ENCODE assay signal across 34 mouse cellular contexts in genomic region chr15:82582621-82583020, GRCm38 (mm10). TPM values are rescaled to one million over a fixed set of nuclear protein-coding genes. Genes with fewer than 3 reads are reported as not detected.
DNase-seq lines count a peak whose midpoint lies in the region; ATAC-seq and TF ChIP-seq lines count a peak whose summit lies in the region.
"Had no signal": no experiment of that assay in that cellular context is flagged by ENCODE, and none has a peak within 500 bp of the region (broad histone marks: within the 10 kb centered on the region; RNA-seq: fewer than 3 reads in every experiment).

No protein-coding gene starts in this region.

- no peak overlapping the region for H3K4me2 ChIP-seq in liver, embryonic 11.5 days
- H3K4me2 ChIP-seq: forebrain, embryonic 12.5 days; hindbrain, embryonic 14.5 days; neural tube, embryonic 13.5 days had no signal

- no peaks in the 10 kb centered on the region for H3K9me3 ChIP-seq in liver, embryonic 11.5 days (ENCODE audit: control insufficient read depth, low read length)
- H3K9me3 ChIP-seq: forebrain, embryonic 12.5 days; limb, embryonic 10.5 days; neural tube, embryonic 13.5 days had no signal

- ATAC-seq in liver, embryonic 11.5 days (replicated peaks; ENCODE audit: low FRiP score) = no peak
- ATAC-seq: liver, postnatal 0 days; lung, postnatal 0 days; midbrain, embryonic 16.5 days had no signal

- no peak for TF ChIP-seq POLR2A in liver, adult 2 months (IDR thresholded peaks at IDR 0.05; ENCODE audit: extremely low read depth, insufficient read depth, low read length)

- DNase-seq in cerebellum, postnatal 10 days = peak; percentile 4 to 14
- no peak for DNase-seq in cerebellum, postnatal 25 days
- DNase-seq in liver, adult 2 months (ENCODE audit: extremely low read depth, low read depth, low spot score) = peak; percentile 80
- no peak for DNase-seq in liver, embryonic 11.5 days (ENCODE audit: low spot score)
- DNase-seq in kidney, postnatal 10 days = peak; percentile 54
- DNase-seq in testis, postnatal 14 days (ENCODE audit: low spot score) = peak; percentile 26
- DNase-seq in adrenal gland, postnatal 36 days = no peak
- DNase-seq: adrenal gland, postnatal 14 days; cerebellum, adult 9-10 months; gastrocnemius, postnatal 36 days; liver; liver, postnatal 0 days; retina, postnatal 1 day; right cerebral cortex, postnatal 4 days had no signal

- no peaks in the 10 kb centered on the region for H3K79me2 ChIP-seq in liver, adult 2 months (ENCODE audit: control insufficient read depth, insufficient read depth, low read length)

- peaks cover 2% of the 10 kb centered on the region; the same call in 1 of the 2 replicates for H3K4me1 ChIP-seq in liver, adult 2 months (ENCODE audit: control insufficient read depth, insufficient read depth, low read length)
- H3K4me1 ChIP-seq in liver, embryonic 11.5 days (replicated peaks; ENCODE audit: control insufficient read depth, insufficient read depth, low read length) = no peaks in the 10 kb centered on the region
- H3K4me1 ChIP-seq: forebrain, embryonic 12.5 days; neural tube, embryonic 13.5 days had no signal

- H3K4me3 ChIP-seq in liver, adult 2 months (ENCODE audit: insufficient read depth, low read depth, low read length) = no peak overlapping the region
- H3K4me3 ChIP-seq in liver, embryonic 11.5 days (ENCODE audit: low read depth, low read length) = no peak overlapping the region
- H3K4me3 ChIP-seq: forebrain, embryonic 12.5 days; limb, embryonic 10.5 days; myocyte; neural tube, embryonic 13.5 days had no signal

- H3K9ac ChIP-seq in liver, adult 2 months (ENCODE audit: low read depth, low read length) = no peak overlapping the region
- H3K9ac ChIP-seq in liver, embryonic 11.5 days (ENCODE audit: low read depth, low read length) = no peak overlapping the region
- H3K9ac ChIP-seq: forebrain, embryonic 12.5 days; hindbrain, embryonic 14.5 days; liver, postnatal 0 days; neural tube, embryonic 13.5 days had no signal

- WGBS in liver, adult 2 months = 50% methylated on average over 9 of the region's 9 CpGs
- 82% methylated on average over 9 of the region's 9 CpGs for WGBS in liver, embryonic 11.5 days

- no peaks in the 10 kb centered on the region for H3K36me3 ChIP-seq in liver, adult 2 months (ENCODE audit: control insufficient read depth, insufficient read depth, low read length)
- H3K36me3 ChIP-seq in liver, embryonic 11.5 days (ENCODE audit: control insufficient read depth, insufficient read depth, low read length) = no peaks in the 10 kb centered on the region
- H3K36me3 ChIP-seq: forebrain, embryonic 12.5 days; limb, embryonic 10.5 days; neural tube, embryonic 13.5 days had no signal

- no peaks in the 10 kb centered on the region for H3K27me3 ChIP-seq in liver, adult 2 months (ENCODE audit: control insufficient read depth, insufficient read depth, low read length)
- H3K27me3 ChIP-seq in liver, embryonic 11.5 days (replicated peaks; ENCODE audit: control insufficient read depth, insufficient read depth, low read length) = no peaks in the 10 kb centered on the region
- H3K27me3 ChIP-seq: forebrain, embryonic 12.5 days; neural tube, embryonic 13.5 days had no signal

- no peak overlapping the region for H3K27ac ChIP-seq in liver, adult 2 months (replicated peaks; ENCODE audit: insufficient read depth, low read depth, low read length)
- no peak overlapping the region for H3K27ac ChIP-seq in liver, embryonic 11.5 days (ENCODE audit: low read depth, low read length)
- H3K27ac ChIP-seq: forebrain, embryonic 12.5 days; hindbrain, embryonic 14.5 days; limb, embryonic 10.5 days; macrophage; neural tube, embryonic 13.5 days had no signal

- TF ChIP-seq CTCF in liver, adult 2 months (IDR thresholded peaks at IDR 0.05; ENCODE audit: low read depth, low read length) = no peak

RNA-seq across cellular contexts. Expression of gene Cyp2d12, which starts 27.7 kb away (rescaled TPM):
- total RNA-seq in liver, adult 2 months (2014; rRNA removed) = 0.65 TPM in 1 of 2 replicates, not detected in the other
- 0.63 and 0.65 TPM in 2 replicates for polyA plus RNA-seq in liver, adult 2 months (2012; rRNA removed)
- polyA plus RNA-seq in liver, embryonic 11.5 days (2014; fragmentation: Nextera tagmentation; extraction: Ambion mirVana) = not detected in 2 replicates
- total RNA-seq in adrenal gland, postnatal 36 days (2021) = not detected
- total RNA-seq: gastrocnemius, adult 18-20 months; gastrocnemius, postnatal 36 days; heart, adult 8-10 months; heart, postnatal 25 days; layer of hippocampus, adult 18-20 months; layer of hippocampus, postnatal 14 days; left cerebral cortex, adult 8-10 months had no signal
- polyA plus RNA-seq: brain, embryonic 14.5 days; embryonic facial prominence, embryonic 11.5 days; forebrain, embryonic 12.5 days; heart, embryonic 14.5 days; hindbrain, embryonic 14.5 days; intestine, embryonic 14.5 days; limb, embryonic 10.5 days; lung, postnatal 0 days; macrophage; midbrain, embryonic 16.5 days; myocyte; neural tube, embryonic 13.5 days; stomach, embryonic 14.5 days had no signal

RNA-seq across cellular contexts. Expression of gene Cyp2d34, which starts 38.1 kb away (rescaled TPM):
- total RNA-seq in liver, adult 2 months (2014; rRNA removed) = not detected in 2 replicates
- 0.06 and 0.17 TPM in 2 replicates for polyA plus RNA-seq in liver, adult 2 months (2012; rRNA removed)
- not detected in 2 replicates for polyA plus RNA-seq in liver, embryonic 11.5 days (2014; fragmentation: Nextera tagmentation; extraction: Ambion mirVana)
- not detected for total RNA-seq in adrenal gland, postnatal 36 days (2021)
- total RNA-seq: adrenal gland, postnatal 14 days; gastrocnemius, adult 18-20 months; gastrocnemius, postnatal 36 days; heart, adult 8-10 months; heart, postnatal 25 days; layer of hippocampus, adult 18-20 months; layer of hippocampus, postnatal 14 days; left cerebral cortex, adult 8-10 months had no signal
- polyA plus RNA-seq: brain, embryonic 14.5 days; embryonic facial prominence, embryonic 11.5 days; forebrain, embryonic 12.5 days; heart, embryonic 14.5 days; hindbrain, embryonic 14.5 days; intestine, embryonic 14.5 days; limb, embryonic 10.5 days; liver, postnatal 0 days; lung, postnatal 0 days; macrophage; midbrain, embryonic 16.5 days; myocyte; neural tube, embryonic 13.5 days; stomach, embryonic 14.5 days; urinary bladder, adult 2 months had no signal

Comparison
In these comparisons a context has a peak if more than half of its experiments do, and no peak if none do; other contexts are left out.
1. DNase-seq: peak in cerebellum, postnatal 10 days (2 of 2), liver, adult 2 months (single experiment), kidney, postnatal 10 days (single experiment) and testis, postnatal 14 days (single experiment); none in cerebellum, postnatal 25 days (0 of 2), liver, embryonic 11.5 days (single experiment) and adrenal gland, postnatal 36 days (0 of 2).